Mouse (Mus musculus): ENCODE results near the gene Gm9733.
"Not testable (repeated sequence)": the region's sequence is repeated elsewhere in the genome, so short reads cannot be mapped to it uniquely, and the experiment has no call there.

Gm9733 gene

DNA sequence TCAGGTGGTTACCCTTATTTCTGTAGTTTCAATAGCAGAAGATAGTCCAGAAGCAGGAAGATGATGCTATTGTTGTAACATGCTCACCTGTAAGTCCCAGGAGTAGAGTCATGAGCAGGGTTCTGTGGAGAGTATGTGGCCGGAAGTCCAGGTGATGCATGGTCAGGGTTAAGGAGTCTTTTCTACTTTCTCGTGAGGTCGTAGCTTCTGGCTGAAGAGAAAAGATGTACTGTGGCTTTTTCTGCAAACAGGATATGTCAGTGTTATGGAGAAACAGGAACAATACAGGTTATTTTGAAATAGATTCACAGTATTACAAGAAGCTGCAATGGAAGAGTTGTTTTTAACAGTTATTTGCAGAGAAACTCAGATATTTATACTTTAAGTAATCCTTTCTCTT, at the start of gene Gm9733:
Gm9733 (minus strand) TSS at position 240 of the 400 bp plus-strand sequence.
- DNase-seq (ENCODE audit: low read depth, low spot score), result no peak

DNA sequence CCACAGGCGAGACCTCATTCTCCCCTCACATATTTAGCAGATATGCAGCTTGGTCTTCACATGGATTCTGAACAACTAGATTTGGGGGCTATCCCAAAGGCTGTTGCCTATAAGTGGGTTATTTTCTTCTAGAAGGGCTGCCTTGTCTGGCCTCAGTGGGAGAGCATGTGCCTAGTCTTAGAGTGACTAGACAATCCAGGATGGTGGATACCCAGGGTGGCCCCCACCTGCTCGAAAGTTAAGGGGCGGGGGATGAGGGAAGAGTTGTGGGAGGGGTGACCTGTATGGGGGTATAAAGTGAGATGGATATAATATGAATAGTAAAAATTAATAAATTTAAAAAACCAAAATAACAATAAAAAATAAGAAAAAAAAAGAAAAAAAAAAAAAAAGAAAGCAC, 23.6 kb upstream of the Gm9733 start:
- not testable (repeated sequence) for DNase-seq (ENCODE audit: low read depth, low spot score)

DNA sequence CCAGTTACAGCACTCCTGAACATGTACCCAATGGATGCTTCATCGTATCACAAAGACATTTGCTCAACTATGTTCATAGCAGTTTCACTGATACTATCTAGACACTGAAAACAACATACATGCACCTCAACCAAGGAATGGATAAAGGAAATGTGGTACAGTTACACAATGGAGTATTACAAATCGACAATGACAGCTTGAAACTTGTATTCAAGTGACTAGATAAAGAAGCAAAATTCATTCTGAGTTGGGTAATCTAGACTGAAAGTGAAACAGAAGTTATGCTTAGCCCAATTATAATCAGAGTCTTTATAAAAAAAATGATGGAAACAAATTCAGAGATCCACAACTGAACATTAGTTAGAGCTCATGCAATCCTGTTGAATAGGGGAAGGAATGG, 18.2 kb upstream of the Gm9733 start:
- DNase-seq (ENCODE audit: low read depth, low spot score), result not testable (repeated sequence)

DNA sequence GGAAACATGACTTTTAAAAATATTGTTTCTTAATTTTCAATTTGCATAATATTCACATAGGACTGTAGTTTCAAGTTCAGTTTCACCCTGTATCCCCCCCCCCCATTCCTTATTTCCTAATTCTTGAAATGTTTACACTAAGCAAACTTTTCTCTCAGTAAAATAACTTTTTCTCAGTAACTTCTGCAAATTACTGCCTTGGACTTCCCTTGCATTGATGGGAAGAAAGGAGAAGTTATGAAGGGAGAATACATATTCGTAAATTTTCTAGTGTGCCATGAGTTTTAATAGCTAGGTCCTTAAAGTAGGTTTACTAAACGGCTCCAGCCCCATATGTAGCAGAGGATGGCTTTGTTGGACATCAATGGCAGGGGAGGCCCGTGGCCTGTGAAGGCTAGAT, 13.5 kb upstream of the Gm9733 start:
- DNase-seq (ENCODE audit: low read depth, low spot score), result not testable (repeated sequence)

DNA sequence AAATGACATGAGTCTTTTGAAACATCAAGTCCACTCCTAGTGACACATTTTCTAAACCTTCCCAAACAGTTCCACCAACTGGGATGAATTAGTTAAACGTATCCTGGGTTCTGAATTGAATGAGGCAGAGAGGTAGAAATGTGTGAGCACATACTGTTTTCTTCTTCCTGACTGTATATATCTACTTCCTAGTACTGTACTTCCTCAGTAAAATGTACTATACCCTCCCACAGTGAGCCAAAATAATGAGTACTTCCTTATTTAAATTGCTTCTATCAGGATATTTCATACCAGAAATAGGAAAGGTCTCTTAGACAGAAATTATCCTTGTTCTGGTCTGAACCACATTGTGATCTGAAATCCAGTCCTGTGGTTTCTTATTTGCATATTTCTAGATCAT, 8.2 kb upstream of the Gm9733 start:
- DNase-seq (ENCODE audit: low read depth, low spot score), result no peak

DNA sequence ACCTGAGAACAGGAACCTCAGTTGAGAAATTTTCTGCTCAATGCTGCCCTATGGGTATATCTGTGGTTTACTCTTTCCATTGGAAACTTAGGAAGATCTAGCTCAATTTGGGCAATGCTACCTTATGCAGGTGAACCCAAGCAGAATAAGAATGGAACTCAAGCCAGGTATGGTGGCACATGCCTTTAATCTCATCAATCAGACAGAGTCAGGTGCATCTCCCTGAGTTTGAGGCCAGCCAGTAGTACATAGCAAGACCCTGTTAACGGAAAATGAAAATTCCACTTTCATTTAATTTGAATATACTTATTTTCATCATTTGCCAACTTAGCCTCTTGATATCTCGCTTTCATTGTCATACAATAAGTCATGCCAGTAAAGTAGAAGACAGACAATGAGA, 2.1 kb upstream of the Gm9733 start:
- DNase-seq (ENCODE audit: low read depth, low spot score), result no peak

DNA sequence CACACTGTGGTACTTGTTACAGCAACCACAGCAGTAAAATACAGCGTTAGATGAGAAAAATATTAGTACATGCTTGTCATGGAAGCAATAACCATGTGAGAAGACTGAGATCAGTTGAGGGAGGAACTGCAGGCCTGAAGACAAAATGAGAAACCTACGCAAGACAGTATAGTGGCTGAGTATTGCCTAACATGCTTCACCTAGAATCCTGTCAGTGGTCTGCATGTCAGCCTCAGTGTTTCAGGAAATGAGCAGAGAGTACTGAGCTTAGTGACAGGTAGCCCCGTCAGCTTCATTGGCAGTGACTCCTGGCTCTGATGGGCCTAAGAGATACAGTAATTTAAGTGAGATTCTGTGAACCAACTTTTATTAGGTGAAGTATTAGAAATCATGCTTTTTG, 557 bp downstream of the Gm9733 start:
- DNase-seq (ENCODE audit: low read depth, low spot score), result no peak

DNA sequence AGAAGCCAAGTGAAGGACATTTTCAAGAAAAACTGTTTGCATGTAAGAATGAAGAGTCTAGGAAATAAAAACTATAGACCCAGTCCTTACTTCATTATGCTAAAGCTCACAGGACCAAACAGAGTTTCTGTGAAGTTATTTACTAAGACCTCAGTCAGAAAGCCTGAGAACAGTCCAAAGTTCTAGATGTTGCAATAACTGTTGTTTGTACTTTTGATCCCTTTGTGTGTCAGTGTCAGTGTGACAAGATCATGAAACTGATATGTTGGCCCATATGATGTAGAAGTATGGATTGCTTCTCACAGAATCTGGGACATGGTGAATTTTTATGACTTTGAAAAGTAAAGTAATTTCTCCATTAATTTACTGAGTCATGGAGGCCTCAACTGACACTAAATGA, 2.6 kb downstream of the Gm9733 start:
- DNase-seq (ENCODE audit: low read depth, low spot score), result no peak

DNA sequence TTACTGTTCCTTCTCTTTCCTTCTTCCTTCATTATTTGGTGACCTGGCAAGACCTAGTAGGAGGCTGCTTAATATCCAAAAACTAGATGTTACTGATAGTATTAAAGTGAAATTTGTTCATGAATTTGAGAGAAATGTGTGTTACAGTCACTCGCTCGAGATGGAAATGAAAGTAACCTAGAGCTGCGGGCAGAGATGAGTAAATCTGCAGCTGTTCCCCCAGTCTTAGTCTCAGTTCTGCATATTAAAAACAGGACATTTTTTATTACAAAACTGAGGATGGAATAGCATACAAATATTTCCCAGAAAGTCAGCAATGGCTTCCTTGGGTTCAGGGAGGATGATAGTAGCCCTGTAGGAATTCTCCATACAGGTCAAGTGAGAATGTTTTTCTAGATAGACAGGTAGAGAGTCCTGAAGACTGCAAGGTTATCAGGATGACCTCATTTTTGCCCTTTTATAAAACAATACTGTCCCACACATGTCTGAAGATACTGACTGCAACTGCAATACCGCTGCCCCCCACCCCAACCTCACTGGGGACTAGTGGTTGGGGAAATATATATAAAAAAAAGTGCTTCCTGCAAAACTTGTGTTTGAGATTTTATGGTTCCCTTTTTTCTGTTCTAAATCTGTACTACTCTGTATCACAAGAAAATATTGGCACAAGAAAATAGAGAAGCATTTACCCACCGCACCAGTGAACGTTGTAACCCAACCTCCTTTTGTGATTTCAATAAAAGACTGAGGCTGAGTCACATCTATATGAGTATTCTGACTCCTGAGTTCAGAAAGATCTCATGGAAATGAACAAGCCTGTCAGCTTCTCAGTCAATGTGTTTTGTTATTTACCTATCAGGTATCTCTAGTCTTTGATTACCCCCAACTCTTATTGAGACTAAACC, 47.4 kb downstream of the Gm9733 start:
- no peak for DNase-seq (ENCODE audit: low read depth, low spot score)

DNA sequence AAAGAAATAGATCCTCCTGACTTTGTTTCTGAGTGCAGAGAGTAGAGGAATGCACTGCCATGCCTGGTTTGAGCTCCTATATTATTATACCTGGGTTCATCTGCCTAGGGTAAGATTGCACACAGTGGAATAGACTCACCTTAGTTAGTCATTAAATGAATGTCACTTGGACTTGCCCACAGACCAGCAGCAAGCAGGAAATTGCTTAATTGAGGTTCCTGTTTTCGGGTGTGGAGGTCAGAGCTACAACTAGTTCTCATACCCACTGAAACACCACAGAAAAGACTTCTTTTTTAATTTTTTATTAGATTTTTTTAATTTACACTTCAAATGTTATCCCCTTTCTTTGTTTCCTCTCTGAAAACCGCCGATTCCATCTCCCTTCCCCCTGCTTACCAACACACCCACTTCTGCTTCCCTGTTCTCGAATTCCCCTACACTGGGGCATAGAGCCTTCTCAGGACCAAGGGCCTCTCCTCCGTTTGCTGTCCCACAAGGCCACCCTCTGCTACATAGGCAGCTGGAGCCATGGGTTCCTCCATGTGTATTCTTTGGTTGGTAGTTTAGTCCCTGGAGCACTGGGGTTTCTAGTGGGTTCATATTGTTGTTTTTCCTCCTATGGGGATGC, 56.1 kb downstream of the Gm9733 start:
- no peak for DNase-seq (ENCODE audit: low read depth, low spot score)

DNA sequence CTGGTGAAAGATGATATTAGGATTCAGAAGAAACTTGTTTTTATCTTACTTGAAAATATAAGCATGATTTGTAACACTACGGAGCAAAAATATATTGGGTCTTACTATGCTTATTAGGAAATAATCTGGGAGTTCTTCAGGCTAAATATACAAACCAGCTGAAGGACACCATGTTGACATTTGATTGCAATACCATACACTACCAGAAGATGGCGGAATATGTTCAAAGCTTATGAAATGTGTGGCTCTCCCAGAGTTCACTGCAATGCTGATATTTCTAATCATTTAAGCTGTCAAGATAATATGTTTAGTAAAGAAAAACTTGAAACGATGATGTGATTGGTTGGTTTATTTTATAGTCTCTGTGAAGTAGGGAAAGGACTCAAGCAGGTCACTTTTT, 67.7 kb downstream of the Gm9733 start:
- DNase-seq (ENCODE audit: low read depth, low spot score), result peak; percentile 65

DNA sequence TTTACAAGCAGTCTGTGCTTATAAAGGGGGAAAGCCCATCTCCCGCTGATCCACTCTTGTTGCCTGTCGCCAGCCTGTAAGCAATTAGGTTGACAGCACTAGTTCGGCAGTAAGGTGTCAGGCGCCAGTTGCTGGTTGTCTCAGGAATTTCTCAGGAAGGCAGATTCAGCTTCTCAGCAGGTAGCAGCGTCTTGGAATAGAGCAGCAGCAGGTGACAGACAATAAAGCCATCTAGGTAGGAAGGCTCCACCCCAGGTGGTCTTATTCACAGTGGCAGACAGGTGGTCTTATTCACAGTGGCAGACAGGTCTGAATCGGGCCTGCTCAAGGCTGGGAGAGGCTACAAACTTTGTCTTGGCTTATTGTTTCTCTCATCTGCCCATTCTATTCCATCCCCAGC, 76.4 kb downstream of the Gm9733 start:
- peak; percentile 95 for DNase-seq (ENCODE audit: low read depth, low spot score)
